Mouse (Mus musculus) urinary bladder, postnatal 4 days (tissue): ENCODE results near the gene Olfr1411.

Source experiments
- DNase-seq, 2 experiments: peaks; one replicate each; pipeline ENCODE4 v3.0.0; 2021 to 2022; ENCODE audit warnings: low spot score in 2 of 2

Olfr1411 gene

DNA sequence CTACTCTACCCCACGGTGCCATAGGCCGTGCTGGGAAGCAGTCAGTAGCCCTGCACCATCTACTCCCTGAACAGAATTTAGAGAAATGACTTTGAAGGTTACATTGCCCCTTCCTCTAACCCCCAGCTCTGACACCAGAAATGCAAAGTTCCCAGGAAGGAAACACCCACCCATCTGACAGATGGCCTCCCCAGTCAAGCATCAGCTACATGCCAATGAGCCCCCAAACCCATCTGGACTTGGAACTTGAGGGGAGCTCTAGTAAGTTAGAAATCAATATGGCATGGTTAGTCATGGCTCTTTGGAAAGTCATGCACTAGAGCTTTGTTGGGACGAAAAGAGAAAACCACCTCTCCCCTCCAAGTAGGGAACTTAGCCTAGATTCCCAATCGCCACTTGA, 44.5 kb downstream of the Olfr1411 start:
- DNase-seq, result peak in 1 of 2 experiments; percentile 43

GRCm38 (mm10) chr1:92640393-92640792, 46.2 kb downstream of the Olfr1411 start:
- DNase-seq, result no peak

DNA sequence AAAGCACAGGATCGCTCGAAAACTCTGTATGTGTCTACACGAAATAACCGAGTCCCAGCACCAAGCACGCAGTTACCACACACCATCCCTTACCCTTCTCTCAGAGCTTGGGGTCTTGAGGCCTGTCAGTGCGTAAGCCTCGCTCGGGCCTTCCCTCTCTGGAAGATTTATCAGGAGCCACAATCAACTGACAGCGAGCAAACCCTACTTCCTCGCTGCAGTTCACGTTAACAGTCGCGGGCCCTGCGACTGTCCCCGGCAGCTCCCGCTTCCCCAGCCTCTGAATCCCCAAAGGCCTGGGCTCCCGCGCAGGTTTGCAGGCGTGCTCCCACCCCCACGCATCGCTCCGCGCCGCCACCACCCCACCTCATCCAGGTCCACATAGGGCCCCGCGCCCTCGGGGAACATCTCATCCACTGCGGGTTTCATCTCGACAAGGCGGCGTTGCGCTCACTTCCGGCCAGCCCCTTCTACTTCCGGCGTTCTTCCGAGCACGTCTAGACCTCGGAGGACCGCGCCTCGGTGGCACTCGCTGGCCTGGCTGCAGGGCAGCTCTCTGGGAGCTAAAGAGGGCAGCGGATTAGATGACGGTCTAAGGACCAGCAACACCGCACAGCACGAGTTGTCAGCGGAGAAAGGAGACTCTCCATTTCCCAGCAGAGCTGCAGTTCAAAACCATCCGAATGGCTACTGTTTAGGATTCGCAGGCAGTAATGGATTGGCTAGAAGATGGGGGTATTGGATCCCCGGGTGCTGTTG, 47.5 kb downstream of the Olfr1411 start, which contains the start of gene Cops9:
TSS of gene Cops9 (minus strand) at position 472 of the 759 bp plus-strand sequence.
- peak; percentile 81 to 88 for DNase-seq

DNA sequence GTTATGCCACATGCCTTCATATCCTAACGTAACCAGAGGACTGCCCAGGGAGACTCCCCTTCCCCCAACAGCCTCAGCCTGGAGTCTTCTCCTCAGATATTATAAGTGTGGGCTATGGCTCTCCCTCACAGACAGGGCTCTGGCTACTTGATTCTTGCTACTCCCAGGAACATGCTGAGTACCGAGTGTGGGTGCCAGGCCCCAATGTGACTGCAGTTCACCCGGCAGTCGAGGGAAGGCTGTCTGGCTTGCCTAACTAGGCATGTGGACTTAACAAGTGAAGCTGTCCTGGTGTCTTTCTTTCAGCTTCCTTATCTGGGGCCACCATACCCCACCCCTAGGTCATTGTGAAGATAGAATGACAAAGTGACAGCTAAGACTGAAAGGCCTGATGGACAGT, 49.5 kb downstream of the Olfr1411 start:
- DNase-seq, result no peak

GRCm38 (mm10) chr1:92644916-92645315, 50.7 kb downstream of the Olfr1411 start:
- no peak for DNase-seq

- no peak for DNase-seq
Measured at GRCm38 (mm10) chr1:92646111-92646510, 51.9 kb downstream of the Olfr1411 start.

DNA sequence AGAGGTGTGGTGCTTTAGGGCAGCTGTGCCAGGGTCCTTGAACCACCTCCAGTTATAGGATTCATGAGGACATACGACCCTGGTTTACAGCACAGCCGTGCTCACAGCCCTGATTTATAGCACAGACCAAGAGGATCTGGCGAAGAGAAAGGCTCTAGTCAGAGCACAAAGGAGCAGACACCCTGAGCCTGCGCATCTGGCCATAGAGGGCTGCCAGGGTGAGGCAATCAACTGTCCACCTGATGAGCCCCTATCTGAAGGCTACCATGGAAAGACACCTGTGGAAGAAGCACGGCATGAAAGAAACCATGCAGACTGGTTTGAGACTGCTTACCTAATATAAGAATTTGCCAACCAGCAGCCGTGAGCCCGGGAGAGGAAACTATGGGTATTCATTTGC, 52.4 kb downstream of the Olfr1411 start:
- DNase-seq, result no peak

- no peak for DNase-seq
Measured at GRCm38 (mm10) chr1:92647026-92647425, 52.8 kb downstream of the Olfr1411 start.
